Mouse (Mus musculus) gonadal fat pad, adult 2 months (tissue): ENCODE data around the gene Rac1. TPM values are rescaled to one million over a fixed set of nuclear protein-coding genes. Genes with fewer than 3 reads are reported as not detected.
"Not testable (repeated sequence)": the region's sequence is repeated elsewhere in the genome, so short reads cannot be mapped to it uniquely, and the experiment has no call there.

Experiments
- DNase-seq: peaks from one replicate; pipeline ENCODE4 v3.0.0-alpha.2; 2012; ENCODE audit warnings: low read depth
- polyA plus RNA-seq: library from polyadenylated mRNA; depleted of rRNA; stranded (reverse); fragments of >200 nt; gene quantifications from 2 replicates; pipeline ENCODE4 v1.2.3, GENCODE M21; 2012; rRNA removed

Rac1 gene
- polyA plus RNA-seq = 340 and 347 TPM in 2 replicates

GRCm38 (mm10) chr5:143527486-143528307 lies at the start of gene Rac1:
TSS of gene Rac1 (minus strand) at chr5:143528036.
- DNase-seq = no peak

GRCm38 (mm10) chr5:143574261-143575178 lies 46.7 kb upstream of the Rac1 start:
- DNase-seq = no peak

GRCm38 (mm10) chr5:143573067-143573466 lies 45.2 kb upstream of the Rac1 start:
- DNase-seq = no peak

GRCm38 (mm10) chr5:143572195-143572594 lies 44.4 kb upstream of the Rac1 start:
- DNase-seq = no peak

- DNase-seq = no peak
These were observed 40.0 kb upstream of the Rac1 start for GRCm38 (mm10) chr5:143567860-143568259.

GRCm38 (mm10) chr5:143567258-143567670 lies 39.4 kb upstream of the Rac1 start:
- no peak for DNase-seq

GRCm38 (mm10) chr5:143566804-143567203 lies 39.0 kb upstream of the Rac1 start:
- not testable (repeated sequence) for DNase-seq

- DNase-seq = no peak
These were observed 33.8 kb upstream of the Rac1 start for GRCm38 (mm10) chr5:143561544-143562185.

GRCm38 (mm10) chr5:143561009-143561408 lies 33.2 kb upstream of the Rac1 start:
- DNase-seq = no peak

GRCm38 (mm10) chr5:143558731-143559130 lies 30.9 kb upstream of the Rac1 start:
- DNase-seq = no peak

GRCm38 (mm10) chr5:143555233-143555632 lies 27.4 kb upstream of the Rac1 start:
- DNase-seq = no peak

GRCm38 (mm10) chr5:143552911-143553310 lies 25.1 kb upstream of the Rac1 start:
- DNase-seq = no peak

GRCm38 (mm10) chr5:143548922-143549321 lies 21.1 kb upstream of the Rac1 start:
- not testable (repeated sequence) for DNase-seq

GRCm38 (mm10) chr5:143548401-143548846 lies 20.6 kb upstream of the Rac1 start:
- no peak for DNase-seq

- DNase-seq = no peak
These were observed 20.0 kb upstream of the Rac1 start for GRCm38 (mm10) chr5:143547866-143548265.

- DNase-seq = no peak
These were observed 19.5 kb upstream of the Rac1 start for GRCm38 (mm10) chr5:143547384-143547783.

- no peak for DNase-seq
These were observed 11.3 kb upstream of the Rac1 start for GRCm38 (mm10) chr5:143539111-143539510.

GRCm38 (mm10) chr5:143537022-143537421 lies 9.2 kb upstream of the Rac1 start:
- DNase-seq = no peak

- no peak for DNase-seq
These were observed 7.1 kb upstream of the Rac1 start for GRCm38 (mm10) chr5:143534922-143535321.

GRCm38 (mm10) chr5:143530715-143531114 lies 2.9 kb upstream of the Rac1 start:
- no peak for DNase-seq

GRCm38 (mm10) chr5:143528308-143528683 lies 460 bp upstream of the Rac1 start:
- no peak for DNase-seq
